Mouse (Mus musculus) right cerebral cortex, adult 18-20 months (tissue): ENCODE data around the gene Rab5if.
"Not testable (repeated sequence)": the region's sequence is repeated elsewhere in the genome, so short reads cannot be mapped to it uniquely, and the experiment has no call there.

Experiments
- DNase-seq: peaks from one replicate; pipeline ENCODE4 v3.0.0; 2022; ENCODE audit warnings: mixed read lengths

Rab5if gene

DNA sequence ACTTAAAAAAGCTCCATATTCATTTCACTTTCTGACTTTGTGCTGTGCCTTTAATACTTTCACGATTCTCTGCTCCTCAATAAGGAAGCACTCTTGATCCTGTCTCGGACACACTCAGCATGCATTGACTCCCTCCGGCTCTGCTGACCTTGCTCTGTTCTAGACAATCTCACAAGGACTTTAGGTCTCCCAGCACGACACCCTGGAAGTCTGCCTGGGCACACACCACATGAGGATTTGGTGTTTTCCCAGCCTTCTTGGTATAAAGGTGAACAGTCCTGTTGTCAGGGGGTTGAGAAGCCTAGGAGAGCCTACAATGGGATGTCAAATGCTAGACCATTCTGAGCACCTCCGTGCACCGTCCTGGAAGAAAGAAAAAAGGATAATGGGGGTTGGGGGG, 29.9 kb downstream of the Rab5if start:
- no peak for DNase-seq

GRCm38 (mm10) chr2:156894496-156895265, 31.8 kb downstream of the Rab5if start:
- DNase-seq = no peak

GRCm38 (mm10) chr2:156896384-156896914, 33.5 kb downstream of the Rab5if start:
- DNase-seq = no peak

DNA sequence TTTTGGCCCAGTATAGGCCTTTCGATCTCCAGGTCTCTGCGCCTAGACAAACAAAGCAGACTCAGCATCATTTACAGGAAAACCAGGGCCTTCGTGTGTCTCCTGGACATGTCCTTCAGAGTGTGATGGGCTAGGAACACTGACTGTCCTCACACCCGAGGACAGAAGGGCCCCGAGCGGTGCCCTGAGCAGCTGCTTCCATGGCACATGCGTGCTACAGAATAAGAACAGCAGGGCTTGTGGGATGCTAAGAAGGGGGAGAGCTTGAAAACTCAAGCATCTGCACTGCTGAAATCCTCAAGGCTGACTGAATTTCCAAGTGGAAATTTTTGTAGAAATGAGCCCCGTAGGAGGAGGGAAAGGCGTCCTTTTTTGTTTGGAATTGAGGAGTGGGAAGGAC, 34.1 kb downstream of the Rab5if start:
- peak; percentile 67 for DNase-seq

- no peak for DNase-seq
Measured at GRCm38 (mm10) chr2:156898374-156898773, 35.4 kb downstream of the Rab5if start.

DNA sequence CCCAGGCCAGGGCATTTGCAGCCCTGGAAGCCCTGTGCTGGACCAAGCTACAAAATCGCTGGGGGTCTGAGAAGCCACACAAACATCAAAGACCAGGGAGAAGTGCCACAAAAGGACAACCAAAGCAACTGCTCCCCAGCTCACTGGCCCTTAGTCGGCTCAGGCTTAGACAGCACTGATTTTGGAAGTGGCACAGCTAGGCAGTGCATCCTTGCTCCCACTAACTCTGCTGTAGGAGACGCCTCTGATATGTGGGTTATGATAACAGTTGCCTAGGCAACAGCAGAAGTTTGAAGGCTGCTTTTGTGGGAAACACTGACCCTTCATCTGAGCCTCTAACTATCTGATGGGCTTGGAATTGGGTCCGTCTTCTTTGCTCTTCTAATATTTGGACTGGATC, 36.3 kb downstream of the Rab5if start:
- peak; percentile 38 for DNase-seq

- no peak for DNase-seq
Measured at GRCm38 (mm10) chr2:156901344-156901743, 38.4 kb downstream of the Rab5if start.

DNA sequence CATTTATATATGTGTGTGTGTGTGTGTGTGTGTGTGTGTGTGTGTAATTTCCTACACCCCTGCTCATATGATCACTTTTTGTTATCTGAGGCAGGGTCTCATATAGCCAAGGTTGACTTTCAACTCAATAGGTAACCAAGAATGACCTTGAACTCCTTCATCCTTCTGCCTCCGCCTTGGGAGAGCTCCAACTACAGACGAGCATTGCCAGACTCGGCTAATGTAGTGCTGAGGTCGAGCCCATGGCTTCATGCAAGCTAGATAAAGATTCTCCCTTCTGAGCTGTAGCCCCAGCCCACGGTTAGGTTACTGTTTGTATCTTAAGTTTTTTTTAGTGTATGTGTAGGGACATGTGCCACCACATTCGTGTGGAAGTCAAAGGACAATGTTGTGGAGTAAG, 39.0 kb downstream of the Rab5if start:
- no peak for DNase-seq

DNA sequence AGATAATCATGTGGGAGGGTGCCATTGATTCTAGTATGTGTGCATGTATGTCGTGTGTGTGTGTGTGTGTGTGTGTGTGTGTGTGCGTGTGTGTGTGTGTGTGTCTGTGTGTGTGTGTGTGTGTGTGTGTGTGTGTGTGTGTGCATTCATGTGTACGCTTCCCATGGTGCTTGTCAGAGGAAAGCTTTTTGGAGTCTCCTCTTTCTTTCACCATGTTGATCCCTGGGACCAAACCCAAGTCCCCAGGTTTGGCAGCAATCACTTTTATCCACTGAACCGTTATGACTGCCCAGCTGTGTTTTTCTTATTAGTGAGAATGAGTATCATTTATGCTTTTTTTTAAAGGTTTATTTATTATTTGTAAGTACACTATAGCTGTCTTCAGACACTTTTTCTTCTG, 39.5 kb downstream of the Rab5if start:
- not testable (repeated sequence) for DNase-seq

- no peak for DNase-seq
Measured at GRCm38 (mm10) chr2:156903367-156903766, 40.4 kb downstream of the Rab5if start.

DNA sequence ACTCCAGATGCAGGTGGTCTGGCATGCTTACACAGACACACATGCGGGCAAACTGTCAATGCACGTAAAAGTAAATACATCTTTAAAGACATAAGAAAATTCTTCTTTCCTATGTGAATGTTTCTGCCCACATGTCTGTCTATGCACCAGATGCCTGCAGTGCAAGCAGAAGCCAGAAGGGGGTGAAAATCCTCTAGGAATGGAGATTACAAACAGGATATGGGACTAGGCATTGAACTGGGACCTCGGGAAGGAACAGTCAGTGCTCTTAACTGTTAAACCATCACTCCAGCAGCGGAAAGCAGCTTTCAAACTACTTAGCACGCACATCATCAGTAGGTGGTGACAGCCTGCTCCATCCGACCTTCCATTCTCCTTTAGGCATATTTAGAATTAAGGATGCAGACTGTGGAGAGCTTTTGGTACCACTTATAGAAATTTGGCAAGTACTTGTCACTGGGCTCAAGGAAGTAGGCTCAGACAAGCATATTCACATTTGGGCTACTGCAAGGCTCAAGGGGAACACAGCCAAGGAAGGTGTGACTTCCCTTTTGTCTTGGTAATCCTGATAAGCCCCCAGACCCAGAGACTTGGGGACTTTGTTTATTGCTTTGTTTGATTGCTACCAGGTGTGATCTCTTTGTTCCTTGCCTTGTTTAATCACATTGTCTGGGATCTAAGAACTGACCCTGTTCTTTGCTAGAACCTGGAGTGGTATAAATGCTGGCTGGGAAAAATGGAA, 42.2 kb downstream of the Rab5if start:
- peak; percentile 78 for DNase-seq

GRCm38 (mm10) chr2:156905931-156906330, 43.0 kb downstream of the Rab5if start:
- not testable (repeated sequence) for DNase-seq

DNA sequence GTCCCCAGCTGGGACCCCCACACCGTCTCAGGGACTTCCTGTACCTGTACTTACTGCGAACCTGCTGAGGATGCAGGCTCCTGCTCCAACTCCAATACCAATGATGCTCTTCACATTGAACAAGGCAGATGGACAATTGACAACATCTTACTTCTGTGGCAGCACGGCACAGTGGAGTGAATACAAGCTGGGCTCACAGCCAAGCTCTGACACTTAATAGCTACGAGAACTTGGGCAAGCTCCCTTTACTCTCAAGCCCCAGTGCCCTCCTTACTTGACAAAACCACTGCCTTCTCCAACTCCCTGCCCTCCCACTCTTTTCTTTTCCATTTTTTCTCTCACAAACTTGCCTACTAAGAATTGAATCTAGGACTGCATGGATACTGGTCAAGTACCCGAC, 50.3 kb downstream of the Rab5if start:
- DNase-seq = no peak

DNA sequence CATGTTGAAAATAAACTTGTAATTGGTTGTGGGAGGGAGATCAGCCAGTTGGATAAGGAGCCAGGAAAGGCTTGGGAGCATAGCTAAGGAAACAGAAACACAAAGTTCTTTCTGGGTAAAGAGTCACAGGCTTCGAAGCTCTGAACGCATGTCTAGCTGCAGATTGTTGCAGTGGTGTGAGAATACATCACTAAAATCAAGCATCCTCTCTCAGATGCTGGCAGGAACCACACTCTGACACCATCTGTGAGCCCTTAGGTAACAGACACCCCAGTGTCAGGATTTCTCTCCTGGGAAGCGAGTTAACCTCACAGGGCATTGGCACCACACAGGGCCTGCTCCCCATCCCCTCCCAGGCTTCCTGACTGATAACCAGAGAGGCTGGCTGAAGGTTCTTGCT, 52.6 kb downstream of the Rab5if start:
- no peak for DNase-seq

DNA sequence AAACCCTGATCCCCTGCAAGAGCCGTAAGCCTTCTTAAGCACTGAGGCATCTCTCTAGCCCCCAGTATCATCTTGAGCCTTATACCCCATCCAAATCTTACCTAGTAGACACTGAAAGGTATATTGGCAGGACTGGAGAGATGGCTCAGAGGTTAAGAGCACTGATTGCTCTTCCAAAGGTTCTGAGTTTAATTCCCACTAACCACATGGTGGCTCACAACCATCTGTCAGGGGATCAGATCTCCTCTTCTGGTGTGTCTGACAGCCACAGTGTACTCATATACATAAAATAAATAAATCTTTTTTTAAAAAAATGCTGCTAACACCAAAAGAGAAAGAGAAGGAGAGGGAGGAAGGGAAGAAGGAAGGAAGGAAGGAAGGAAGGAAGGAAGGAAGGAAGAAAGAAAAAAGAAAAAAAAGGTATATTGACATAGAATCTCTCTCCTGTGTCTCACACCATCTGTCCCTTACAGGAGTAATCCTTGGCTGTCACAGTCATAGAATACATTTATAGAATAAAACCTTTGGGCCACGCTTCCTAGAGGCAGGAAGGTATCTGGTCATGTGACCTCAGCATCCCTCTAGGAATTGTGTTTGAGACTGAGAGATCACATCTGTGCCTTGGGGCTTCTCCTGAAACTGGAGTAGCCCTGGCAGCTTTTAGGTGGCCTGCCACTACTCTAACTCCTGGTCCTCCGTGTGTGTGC, 53.6 kb downstream of the Rab5if start:
- no peak for DNase-seq

DNA sequence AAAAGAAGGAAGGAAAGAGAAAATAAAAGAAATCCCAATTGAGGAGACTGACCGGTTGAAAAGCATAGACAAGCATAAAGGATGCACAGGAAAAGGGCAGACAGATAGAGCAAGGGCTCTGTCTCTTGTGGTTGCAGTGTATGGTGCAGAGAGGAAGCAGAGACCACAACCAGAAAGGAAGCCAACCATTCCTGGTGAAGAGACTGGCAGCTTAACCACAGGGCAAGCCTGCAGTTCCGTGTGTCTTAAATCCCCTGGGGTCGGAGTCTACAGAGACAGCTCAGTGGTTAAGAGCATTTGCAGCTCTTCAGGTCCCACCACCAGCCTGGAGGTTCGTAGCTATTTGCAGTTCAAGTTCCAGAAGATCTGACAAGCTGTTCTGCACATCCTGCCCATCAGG, 55.6 kb downstream of the Rab5if start:
- DNase-seq = no peak

GRCm38 (mm10) chr2:156919191-156919590, 56.3 kb downstream of the Rab5if start:
- DNase-seq = not testable (repeated sequence)

DNA sequence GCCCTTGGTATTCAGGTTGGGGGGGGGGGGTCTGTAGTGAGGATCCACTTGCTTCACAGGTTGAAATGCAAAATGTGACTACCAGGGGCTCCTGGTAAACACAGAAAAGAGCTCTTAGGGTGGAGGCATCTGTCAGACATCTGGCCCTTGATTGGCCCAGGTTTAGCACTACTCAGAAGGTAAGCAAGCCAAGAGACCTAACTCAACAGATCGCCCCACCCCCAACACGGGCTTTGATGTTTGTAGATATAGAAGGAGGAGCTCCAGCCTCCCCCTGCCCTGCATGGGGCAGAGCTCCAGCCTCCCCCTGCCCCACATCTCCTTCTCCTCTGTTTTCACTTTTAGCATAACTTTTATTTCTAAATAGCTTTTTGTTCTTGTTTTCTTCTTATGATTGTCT, 56.9 kb downstream of the Rab5if start:
- DNase-seq = no peak

GRCm38 (mm10) chr2:156923057-156923456, 60.1 kb downstream of the Rab5if start:
- no peak for DNase-seq
